Mouse (Mus musculus): Measurements from ENCODE around the gene Tank. TPM values are rescaled to one million over a fixed set of nuclear protein-coding genes. Genes with fewer than 3 reads are reported as not detected.

The Tank gene
- total and polyA plus RNA-seq, 3 experiments, result 2.6 to 55.3 (median 37.5) TPM

DNA sequence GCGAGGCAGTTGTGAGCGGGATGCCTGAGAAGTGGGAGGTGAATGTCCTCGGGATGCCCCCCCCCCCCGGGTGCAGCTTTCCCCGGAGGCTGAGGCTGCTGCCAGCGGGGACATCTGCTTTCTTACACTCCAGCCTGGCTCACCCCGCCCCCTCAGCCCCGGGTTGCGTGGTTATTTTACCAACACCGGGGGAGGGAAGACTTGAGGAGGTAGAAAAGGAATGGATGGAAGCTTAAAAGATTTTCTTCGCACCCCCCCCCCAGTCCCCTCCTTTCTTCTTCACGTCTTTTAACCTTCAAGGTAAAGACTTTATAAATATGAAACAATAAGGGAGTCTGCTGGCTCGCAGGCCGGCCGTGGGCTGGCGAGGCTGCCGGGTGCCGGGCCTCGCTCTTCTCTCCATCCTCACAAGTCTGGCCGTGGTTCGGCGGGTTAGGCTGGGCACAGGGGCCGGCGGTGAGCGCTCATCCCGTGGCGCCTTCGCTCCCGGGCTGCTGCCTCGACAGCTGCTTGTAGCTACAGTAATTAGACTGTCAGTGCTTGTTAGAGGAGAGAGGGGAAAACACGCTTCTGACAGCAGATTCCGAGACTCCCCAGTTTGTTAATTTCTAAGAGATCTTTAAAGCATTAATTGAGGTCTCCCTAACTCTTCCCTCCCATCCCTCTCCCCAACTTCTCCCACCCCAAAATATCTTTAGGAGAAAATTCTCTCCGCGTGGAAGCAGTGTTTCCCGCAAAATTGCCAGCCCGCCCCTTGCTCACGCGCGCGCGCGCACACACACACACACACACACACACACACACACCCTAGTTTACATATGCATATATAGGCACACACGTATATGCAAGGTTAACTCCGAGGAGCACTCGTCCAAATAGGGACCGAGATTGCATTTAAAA, 77.2 kb downstream of the Tank start:
- peak; percentile 41 for DNase-seq

DNA sequence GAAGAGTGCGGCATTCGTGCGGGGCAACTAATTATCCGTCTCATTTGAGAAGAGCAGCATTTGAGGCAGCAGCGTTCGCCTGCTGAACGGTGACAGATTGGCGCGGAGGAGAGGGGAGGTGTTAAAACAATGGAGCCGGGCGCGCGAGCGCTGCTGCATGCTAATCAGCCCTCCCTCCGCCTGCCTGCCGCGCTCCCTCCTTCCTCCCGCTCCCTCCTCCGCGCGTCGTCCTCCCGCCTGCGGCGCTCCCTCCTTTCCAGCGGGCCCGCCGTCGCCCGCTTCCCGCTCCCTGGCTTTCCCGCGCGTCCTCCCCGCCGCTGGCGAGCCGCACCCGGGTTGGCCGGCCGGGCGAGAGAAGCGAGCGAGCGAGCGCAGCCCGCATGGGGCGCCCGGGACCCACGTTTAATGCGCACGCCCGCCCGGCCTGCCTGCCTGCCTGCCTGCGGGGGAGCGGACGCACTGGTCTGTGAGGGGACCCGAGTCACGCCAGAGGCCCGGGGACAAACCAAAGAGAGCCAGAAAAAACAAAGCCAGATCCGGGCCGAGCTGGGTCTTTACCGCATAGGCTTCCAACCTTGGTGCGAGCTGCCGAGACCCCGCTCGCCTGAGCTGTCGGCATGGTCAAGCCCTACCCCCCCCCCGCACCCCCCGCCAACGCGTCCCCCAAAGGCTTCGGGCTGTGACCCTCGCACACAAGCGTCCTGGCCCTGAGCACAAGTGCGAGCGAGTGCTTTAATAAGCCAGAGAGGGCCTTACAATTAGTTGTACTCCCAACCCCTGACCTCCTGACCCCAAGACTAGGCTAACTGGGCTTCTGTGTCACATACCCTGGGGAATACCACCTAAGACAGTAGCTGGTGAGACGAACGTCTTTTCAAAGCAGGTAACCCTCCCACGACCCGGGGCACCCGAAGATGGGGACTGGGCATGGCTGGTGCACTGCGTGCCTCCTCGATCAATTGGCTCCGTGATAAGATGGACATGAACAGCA, 78.3 kb downstream of the Tank start:
- DNase-seq, result peak; percentile 81

DNA sequence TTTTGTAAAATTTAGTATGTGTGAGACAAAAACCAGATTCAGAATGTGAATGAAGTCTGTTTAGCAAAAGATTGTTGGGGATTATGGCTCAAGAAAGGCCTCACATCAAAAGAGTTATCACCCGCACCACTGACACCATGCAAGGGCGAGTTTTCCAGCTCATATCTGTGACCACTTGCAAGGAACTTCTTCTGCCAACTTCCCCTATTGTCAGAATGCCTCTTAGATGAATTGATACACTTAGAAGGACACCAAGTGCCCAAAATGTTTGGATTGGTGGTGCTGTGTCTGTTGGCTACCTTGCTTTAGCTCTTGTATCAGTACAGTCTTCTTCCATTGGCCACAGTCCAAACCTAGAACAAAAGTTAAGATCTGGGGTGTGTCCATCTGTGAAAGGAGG, 80.9 kb downstream of the Tank start:
- DNase-seq, result no peak

DNA sequence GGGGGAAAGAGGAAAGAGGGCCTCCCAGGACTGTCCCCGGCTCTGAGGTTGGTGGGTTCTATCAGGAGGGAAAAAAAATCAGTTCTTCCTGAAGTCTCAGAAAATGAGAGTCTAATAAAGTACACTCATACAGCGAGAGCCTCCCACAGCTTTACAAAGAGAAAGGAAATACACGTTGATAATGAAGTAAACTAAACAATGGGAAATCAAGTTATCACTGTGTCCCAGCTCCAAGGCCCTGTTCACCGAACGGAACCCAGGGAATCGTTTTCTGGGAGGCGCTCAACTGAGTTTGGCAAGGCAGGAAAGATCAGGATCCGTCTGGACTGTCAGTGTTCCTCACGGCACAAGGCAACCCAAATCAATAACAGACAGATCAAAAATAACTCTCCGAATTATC, 84.4 kb downstream of the Tank start:
- no peak for DNase-seq

DNA sequence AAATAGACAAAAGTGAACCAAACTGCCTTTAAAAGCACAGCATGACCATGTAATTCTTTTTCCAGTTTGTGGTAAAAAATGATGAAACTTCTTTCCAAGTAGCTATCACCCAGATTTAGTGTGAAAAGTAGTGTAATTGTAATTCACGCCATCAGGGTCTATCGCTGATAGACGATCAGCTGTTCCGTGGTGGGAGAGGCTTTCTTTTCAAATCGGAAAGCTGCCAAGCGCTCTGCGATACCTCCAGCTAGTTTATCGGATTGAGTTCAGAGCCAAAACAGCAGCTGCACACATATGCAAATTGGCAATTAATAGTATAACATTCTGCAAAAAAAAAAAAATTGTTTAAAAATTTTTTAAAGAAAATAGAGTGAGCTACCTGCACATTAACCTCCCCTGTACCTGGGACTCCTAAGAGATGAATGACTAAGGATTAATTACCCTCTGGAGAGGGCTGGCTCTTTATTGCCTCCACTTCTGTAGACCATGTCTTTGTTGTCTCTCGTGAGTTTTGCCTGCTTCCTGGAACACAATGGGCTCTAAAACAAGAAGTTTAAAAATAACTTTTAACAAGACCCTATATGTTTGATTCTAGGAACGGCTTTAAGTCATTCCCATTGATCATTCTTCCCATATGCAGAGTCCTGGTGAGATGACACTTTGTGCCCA, 85.3 kb downstream of the Tank start:
- DNase-seq, result no peak

DNA sequence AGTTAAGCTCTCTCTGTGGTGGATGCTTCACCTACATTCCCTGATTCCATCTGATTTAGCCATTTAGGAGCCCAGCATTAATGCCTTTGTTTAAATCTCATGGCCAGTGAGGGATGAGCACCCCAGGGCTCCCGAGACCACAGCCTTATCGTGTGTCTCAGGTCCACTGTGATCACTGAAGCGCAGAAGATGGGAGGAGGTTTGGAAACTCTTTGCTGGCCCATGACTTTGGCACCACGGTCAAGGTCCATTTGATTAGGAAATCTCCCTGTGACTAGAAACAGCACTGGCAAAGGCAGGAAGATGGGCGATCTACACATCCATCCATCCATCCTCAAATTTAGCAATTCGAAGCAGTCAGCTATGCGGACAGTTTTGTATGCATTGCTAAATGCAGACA, 89.0 kb downstream of the Tank start:
- peak; percentile 40 for DNase-seq

DNA sequence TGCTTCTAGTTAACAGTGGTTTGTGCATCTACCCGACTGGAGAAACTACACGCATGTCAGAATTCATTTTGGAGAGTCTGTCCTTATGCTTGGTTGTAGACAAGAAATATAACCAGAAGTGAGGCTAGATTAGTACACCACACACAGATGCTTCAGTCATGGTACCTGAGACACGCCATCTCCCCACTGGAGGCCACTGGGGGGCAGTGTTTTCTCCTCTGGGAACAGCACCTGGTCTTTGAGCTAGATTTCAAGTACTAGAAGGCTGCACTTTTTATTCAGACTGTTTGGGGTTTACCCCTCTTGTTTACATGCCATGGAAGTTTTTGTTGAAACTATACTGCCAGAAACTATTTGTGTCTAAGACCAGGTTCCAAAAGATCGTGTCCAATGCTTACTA, 89.9 kb downstream of the Tank start:
- peak; percentile 61 for DNase-seq

DNA sequence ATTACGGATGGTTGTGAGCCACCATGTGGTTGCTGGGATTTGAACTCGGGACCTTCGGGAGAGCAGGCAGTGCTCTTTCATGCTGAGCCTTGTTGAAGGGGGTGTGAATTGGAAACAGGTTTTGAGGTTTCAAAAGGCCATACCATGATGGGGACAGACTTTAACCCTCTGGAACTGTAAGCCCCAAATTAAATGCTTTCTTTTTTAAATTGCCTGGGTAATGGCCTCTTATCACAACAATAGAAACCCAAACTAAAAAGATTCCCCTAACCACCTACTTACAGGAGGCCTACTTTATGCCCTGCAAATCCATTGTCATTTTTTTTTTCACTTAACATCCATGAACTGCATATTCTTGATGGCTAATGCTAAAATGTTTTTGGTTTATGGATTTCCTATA, 96.2 kb downstream of the Tank start:
- no peak for DNase-seq

DNA sequence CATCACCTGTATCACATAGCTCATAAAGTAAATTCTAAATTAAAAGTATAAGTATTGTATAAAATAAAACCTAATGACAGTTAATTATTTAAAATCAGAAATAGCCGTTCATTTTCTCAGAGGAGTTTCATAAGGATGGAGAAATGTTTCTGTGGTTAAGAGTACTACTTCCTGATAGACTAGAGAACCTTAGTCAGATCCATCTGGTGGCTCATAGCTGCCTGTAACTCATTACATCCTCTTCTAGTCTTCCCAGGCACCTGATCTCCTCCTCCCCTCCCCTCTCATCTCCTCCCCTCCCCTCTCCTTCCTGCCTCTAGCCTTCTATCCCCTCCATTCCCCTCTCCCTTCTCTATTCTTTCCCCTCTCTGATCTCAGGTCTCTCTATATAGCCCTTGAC, 103.2 kb downstream of the Tank start:
- no peak for DNase-seq

DNA sequence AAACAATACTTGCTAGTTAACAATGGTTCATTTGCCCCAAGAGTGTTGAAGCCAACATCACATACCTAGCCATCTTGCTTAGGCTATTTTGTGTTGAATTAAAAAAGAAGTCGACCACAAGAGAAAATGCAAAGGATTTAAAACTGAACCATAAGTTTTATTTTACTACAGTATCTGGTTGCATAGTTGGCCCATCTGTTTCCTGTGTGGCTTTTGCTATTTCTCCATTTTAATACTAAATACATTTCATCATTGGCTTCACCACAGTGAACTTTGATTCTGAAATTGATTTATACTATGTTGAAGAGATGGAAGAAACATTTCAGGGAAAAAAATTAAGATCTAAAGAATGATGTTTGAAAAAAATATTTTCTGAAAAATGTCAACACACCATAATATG, 108.1 kb downstream of the Tank start:
- DNase-seq, result no peak

DNA sequence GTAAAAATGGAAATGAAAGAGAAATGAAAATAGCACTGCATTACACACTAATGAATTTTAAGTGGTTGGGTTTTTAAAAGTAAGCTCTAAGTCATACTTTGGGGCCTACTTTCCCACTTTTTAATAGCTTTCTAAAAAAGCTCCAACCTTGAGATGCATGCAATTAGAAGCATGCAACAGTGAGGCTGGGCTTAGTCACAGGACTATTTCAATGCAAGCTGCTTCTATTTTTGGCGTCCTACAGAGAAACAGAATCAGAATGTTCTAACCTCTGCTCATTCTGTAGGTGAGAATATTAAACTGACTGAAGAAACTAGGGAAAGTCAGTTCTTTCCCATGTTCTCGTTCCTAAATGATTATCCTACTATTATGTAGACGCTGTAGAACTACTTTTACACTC, 110.7 kb downstream of the Tank start:
- no peak for DNase-seq

Other genes with a start within 250 kb of the Tank start
- gene Psmd14, start 133.1 kb downstream of the Tank start, total RNA-seq (2021), result 100 to 1,000 TPM; 108 to 118 TPM
- gene Psmd14, start 133.1 kb downstream of the Tank start, polyA plus RNA-seq (2012; rRNA removed), result 2.3 and 3.1 TPM in 2 replicates
- gene Tbr1, start 224.3 kb downstream of the Tank start, total RNA-seq (2021), result not detected
- 0.02 and 0.15 TPM in 2 replicates for gene Tbr1, start 224.3 kb downstream of the Tank start, polyA plus RNA-seq (2012; rRNA removed)

Measured in adrenal gland, adult 2 months (tissue).